Mouse (Mus musculus) cerebellum, adult 2 months (tissue): ENCODE measurements around the gene Olfr45.

ENCODE experiments used
- CTCF ChIP-seq: fragments of 200-500 bp; IDR thresholded peaks from 2 replicates; pipeline ENCODE4 v1.5.1; 2011; ENCODE audit warnings: low read depth, mild to moderate bottlenecking, control low read depth, low read length, moderate library complexity, borderline replicate concordance; ENCODE audit not compliant: insufficient read depth
- POLR2A ChIP-seq: fragments of 200-500 bp; IDR thresholded peaks from 2 replicates; pipeline ENCODE4 v1.6.1; 2011; ENCODE audit warnings: low read length, control low read depth, borderline replicate concordance; ENCODE audit not compliant: insufficient read depth

DNA sequence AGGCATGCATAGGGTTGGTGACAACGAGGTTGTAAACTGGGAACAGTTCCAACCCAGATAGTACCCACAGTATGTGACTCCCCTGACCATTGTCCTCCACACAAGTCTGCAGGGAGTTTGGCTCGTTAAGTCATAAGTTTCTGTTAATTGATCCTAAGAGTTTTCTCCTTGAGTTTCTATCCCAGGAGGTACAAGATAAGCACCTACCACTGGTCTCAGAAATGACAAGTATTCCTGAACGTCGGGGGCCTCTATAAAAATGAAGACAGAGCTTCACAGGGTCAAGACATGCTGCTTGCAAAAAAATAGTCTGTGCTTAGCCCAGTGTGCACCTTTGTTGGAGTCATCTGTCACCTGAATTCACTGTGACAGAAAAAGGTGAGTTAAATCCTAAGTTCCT, 22.1 kb upstream of the Olfr45 start, which contains the start of gene Olfr539:
- TF ChIP-seq CTCF: no peak
- no peak for TF ChIP-seq POLR2A
